Mouse (Mus musculus): ENCODE results near the gene Mrap2.

DNA sequence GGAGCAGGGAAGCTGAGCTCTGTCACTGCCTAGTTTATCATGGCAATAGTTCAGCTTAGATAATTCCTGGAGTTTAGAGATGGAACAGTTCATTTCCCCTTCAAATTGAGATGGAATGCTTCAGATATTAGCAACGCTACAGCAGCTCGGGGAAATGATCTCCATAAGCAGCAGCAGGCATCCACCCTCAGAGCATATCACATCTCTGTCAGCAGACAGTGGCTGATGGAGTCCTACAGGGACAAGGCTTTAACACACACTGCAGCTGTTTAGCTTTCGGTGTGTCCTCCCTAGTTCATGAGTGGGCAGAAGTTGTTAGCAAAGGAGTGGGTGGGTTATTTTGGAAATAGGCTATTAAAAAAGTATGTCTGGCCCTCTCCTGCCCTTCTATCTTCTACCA, 53.2 kb downstream of the Mrap2 start:
- no peak for TF ChIP-seq POLR2A (IDR thresholded peaks at IDR 0.05; ENCODE audit: control insufficient read depth in 1 of 2, insufficient read depth in 1 of 2, low read depth in 1 of 2, low read length in 2 of 2, poor library complexity in 1 of 2)
- no peak for TF ChIP-seq NELFE (IDR thresholded peaks at IDR 0.05; ENCODE audit: low read depth, low read length)
- no peak for TF ChIP-seq TAL1 (IDR thresholded peaks at IDR 0.05; ENCODE audit: low read length)
- TF ChIP-seq NRF1 (IDR thresholded peaks at IDR 0.05; ENCODE audit: insufficient read depth, low read depth, low read length, poor library complexity, severe bottlenecking): no peak
- TF ChIP-seq CTCF (IDR thresholded peaks at IDR 0.05 in 2 of 3, conservative IDR thresholded peaks at IDR 0.05 in 1 of 3; ENCODE audit: control insufficient read depth in 1 of 3, insufficient read depth in 1 of 3, low read depth in 2 of 3, low read length in 3 of 3, poor library complexity in 1 of 3, severe bottlenecking in 1 of 3): no peak
